Mouse (Mus musculus) splenic B cell, adult 2 months (primary cell): Measurements from ENCODE around the gene Plin3.

Experiments
- DNase-seq: peaks from one replicate; pipeline ENCODE4 v3.0.0-alpha.2; 2011; ENCODE audit warnings: low read depth, low spot score
- H3K27me3 ChIP-seq: 2 replicates; pipeline ENCODE4 v1.6.1; 2012; ENCODE audit warnings: mild to moderate bottlenecking, low read length, moderate library complexity, mixed read lengths; ENCODE audit not compliant: control insufficient read depth, poor library complexity, insufficient read depth, severe bottlenecking
- H3K36me3 ChIP-seq: 2 replicates; pipeline ENCODE4 v1.6.1; 2012; ENCODE audit warnings: mild to moderate bottlenecking, low read length, moderate library complexity, mixed read lengths; ENCODE audit not compliant: control insufficient read depth, poor library complexity, insufficient read depth, severe bottlenecking

The Plin3 gene

GRCm38 (mm10) chr17:56256239-56256881 is 36.3 kb downstream of the Plin3 start, which contains the start of gene Fem1a:
Fem1a (plus strand) TSS chr17:56256810.
- peaks cover 4% of the 10 kb centered on the region; the same call in 1 of the 2 replicates for H3K36me3 ChIP-seq
- DNase-seq, result peak; percentile 98
- no peaks in the 10 kb centered on the region for H3K27me3 ChIP-seq

- no peaks in the 10 kb centered on the region for H3K36me3 ChIP-seq
- peak; percentile 99 for DNase-seq
- no peaks in the 10 kb centered on the region for H3K27me3 ChIP-seq
These were observed 36.8 kb downstream of the Plin3 start for GRCm38 (mm10) chr17:56255863-56256238.

- Histone ChIP-seq H3K27me3 (no peaks in the 10 kb centered on the region), H3K36me3 (no peaks in the 10 kb centered on the region)
- DNase-seq, result no peak
These were observed 37.2 kb downstream of the Plin3 start for GRCm38 (mm10) chr17:56255429-56255828.

GRCm38 (mm10) chr17:56254695-56255094 is 38.0 kb downstream of the Plin3 start:
- no peaks in the 10 kb centered on the region for H3K27me3 ChIP-seq
- DNase-seq, result no peak
- no peaks in the 10 kb centered on the region for H3K36me3 ChIP-seq

- no peaks in the 10 kb centered on the region for H3K36me3 ChIP-seq
- peak; percentile 86 for DNase-seq
These were observed 41.4 kb downstream of the Plin3 start for GRCm38 (mm10) chr17:56251136-56251829.

GRCm38 (mm10) chr17:56245608-56246007 is 47.1 kb downstream of the Plin3 start:
- Histone ChIP-seq H3K36me3 (no peaks in the 10 kb centered on the region), H3K27me3 (no peaks in the 10 kb centered on the region; the same call in 1 of the 2 replicates)
- no peak for DNase-seq

More at GRCm38 (mm10) chr17:56251136-56251829, 41.4 kb downstream of the Plin3 start:
- H3K27me3 ChIP-seq, result no peaks in the 10 kb centered on the region

GRCm38 (mm10) chr17:56241541-56242401 is 50.9 kb downstream of the Plin3 start:
- DNase-seq, result peak; percentile 86
- no peaks in the 10 kb centered on the region for H3K36me3 ChIP-seq
- H3K27me3 ChIP-seq, result no peaks in the 10 kb centered on the region; the same call in 1 of the 2 replicates

- Histone ChIP-seq H3K36me3 (no peaks in the 10 kb centered on the region), H3K27me3 (no peaks in the 10 kb centered on the region)
- DNase-seq, result no peak
These were observed 58.7 kb downstream of the Plin3 start for GRCm38 (mm10) chr17:56233818-56234469.

GRCm38 (mm10) chr17:56233389-56233788 is 59.3 kb downstream of the Plin3 start:
- Histone ChIP-seq H3K36me3 (no peaks in the 10 kb centered on the region), H3K27me3 (no peaks in the 10 kb centered on the region)
- no peak for DNase-seq

- no peaks in the 10 kb centered on the region for H3K36me3 ChIP-seq
- H3K27me3 ChIP-seq, result no peaks in the 10 kb centered on the region
- DNase-seq, result no peak
These were observed 62.7 kb downstream of the Plin3 start for GRCm38 (mm10) chr17:56229943-56230342.
